Mouse (Mus musculus) E14TG2a.4 (cell line): ENCODE results near the gene Anapc5.

Source experiments
- H3K27me3 ChIP-seq: 2 replicates; pipeline ENCODE4 v1.6.1; 2014; ENCODE audit warnings: low read length, control low read depth; ENCODE audit not compliant: insufficient read depth
- H3K36me3 ChIP-seq: 2 replicates; pipeline ENCODE4 v1.6.1; 2014; ENCODE audit warnings: low read length, control low read depth; ENCODE audit not compliant: insufficient read depth
- H3K4me1 ChIP-seq: replicated peaks from 2 replicates; pipeline ENCODE4 v1.6.1; 2014; ENCODE audit warnings: low read depth, low read length, control low read depth
- H3K4me3 ChIP-seq: replicated peaks from 2 replicates; pipeline ENCODE4 v1.5.1; 2014; ENCODE audit warnings: mild to moderate bottlenecking, low read length
- H3K9me3 ChIP-seq: 2 replicates; pipeline ENCODE4 v1.6.1; 2014; ENCODE audit warnings: low read length, control low read depth
- CTCF ChIP-seq: conservative IDR thresholded peaks from 2 replicates; pipeline ENCODE4 v1.5.1; 2014; ENCODE audit warnings: low read length
- NANOG ChIP-seq: IDR thresholded peaks from 2 replicates; pipeline ENCODE4 v1.6.1; 2014; ENCODE audit warnings: borderline replicate concordance, low read length, mixed read lengths
- POU5F1 ChIP-seq: IDR thresholded peaks from 2 replicates; pipeline ENCODE4 v1.6.1; 2014; ENCODE audit warnings: low read length, borderline replicate concordance

The Anapc5 gene

DNA sequence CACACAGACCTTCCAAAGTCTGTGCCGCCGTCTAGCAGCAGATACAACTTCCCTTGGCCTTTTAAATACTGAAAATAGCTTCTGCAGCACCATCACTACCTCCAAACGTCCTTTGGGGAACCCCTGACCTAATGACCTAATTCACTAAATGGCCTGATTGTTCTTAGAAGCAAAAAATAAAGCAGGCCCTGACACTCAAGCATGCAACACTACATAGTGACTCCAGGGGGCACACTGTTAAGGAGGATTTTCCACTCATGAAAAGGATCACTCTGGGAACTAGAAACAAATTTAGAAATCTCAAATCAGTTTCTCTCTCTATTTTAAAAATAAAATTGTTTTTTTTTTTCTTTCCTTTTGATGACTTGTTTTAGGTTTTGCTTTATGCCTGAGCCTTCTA is 15.6 kb downstream of the Anapc5 start:
- H3K4me3 ChIP-seq = no peak overlapping the region
- no peaks in the 10 kb centered on the region for H3K9me3 ChIP-seq
- peak; percentile 61 for TF ChIP-seq CTCF
- TF ChIP-seq NANOG = no peak
- H3K27me3 ChIP-seq = no peaks in the 10 kb centered on the region
- peaks cover 99% of the 10 kb centered on the region for H3K36me3 ChIP-seq
- H3K4me1 ChIP-seq = peaks cover 19% of the 10 kb centered on the region

DNA sequence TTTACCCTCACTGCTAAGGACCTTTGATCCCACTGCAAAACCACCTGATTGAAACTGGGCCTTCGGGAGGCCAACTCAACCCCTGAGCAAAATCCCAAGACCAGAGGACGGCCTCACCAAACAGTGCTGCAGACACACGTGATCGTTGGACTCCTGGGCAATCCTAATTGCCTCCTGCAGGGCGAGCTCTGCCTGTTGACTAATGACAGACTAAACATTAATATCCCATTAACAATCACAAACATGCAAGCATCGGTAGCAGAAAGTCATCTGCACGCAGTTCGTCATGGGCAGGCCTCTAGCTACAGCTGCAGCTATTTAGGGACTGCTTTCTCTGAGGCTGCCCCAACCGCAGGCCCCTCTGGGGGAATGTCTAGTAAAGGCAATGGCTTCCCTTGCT is 18.4 kb downstream of the Anapc5 start:
- no peaks in the 10 kb centered on the region for H3K9me3 ChIP-seq
- H3K4me3 ChIP-seq = no peak overlapping the region
- no peak for TF ChIP-seq CTCF
- TF ChIP-seq NANOG = no peak
- no peak for TF ChIP-seq POU5F1
- H3K36me3 ChIP-seq = peaks cover 100% of the 10 kb centered on the region
- H3K4me1 ChIP-seq = peaks cover 44% of the 10 kb centered on the region
- H3K27me3 ChIP-seq = no peaks in the 10 kb centered on the region

DNA sequence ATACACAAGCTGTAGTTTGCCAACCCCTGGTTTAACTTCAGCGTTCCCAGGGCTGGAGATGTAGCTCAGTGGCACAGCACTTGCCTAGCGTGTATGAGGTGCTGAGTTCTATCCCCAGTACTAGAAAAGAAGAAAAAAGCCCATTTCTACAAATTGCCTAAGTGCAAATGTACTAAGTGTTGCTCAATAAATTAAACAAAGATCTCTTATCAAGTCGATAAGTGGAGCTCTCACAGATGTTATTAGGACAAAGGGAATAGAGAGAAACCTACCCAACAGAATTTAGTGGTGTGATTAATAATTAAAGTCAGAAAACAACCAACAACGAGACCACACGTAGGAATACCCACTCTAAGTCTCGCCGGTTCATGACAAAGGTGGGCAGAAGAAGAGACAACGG is 19.5 kb downstream of the Anapc5 start:
- Histone ChIP-seq H3K27me3 (no peaks in the 10 kb centered on the region), H3K4me3 (no peak overlapping the region), H3K4me1 (peaks cover 44% of the 10 kb centered on the region), H3K9me3 (no peaks in the 10 kb centered on the region), H3K36me3 (peaks cover 97% of the 10 kb centered on the region)
- no peak for TF ChIP-seq POU5F1
- TF ChIP-seq NANOG = no peak
- TF ChIP-seq CTCF = no peak

DNA sequence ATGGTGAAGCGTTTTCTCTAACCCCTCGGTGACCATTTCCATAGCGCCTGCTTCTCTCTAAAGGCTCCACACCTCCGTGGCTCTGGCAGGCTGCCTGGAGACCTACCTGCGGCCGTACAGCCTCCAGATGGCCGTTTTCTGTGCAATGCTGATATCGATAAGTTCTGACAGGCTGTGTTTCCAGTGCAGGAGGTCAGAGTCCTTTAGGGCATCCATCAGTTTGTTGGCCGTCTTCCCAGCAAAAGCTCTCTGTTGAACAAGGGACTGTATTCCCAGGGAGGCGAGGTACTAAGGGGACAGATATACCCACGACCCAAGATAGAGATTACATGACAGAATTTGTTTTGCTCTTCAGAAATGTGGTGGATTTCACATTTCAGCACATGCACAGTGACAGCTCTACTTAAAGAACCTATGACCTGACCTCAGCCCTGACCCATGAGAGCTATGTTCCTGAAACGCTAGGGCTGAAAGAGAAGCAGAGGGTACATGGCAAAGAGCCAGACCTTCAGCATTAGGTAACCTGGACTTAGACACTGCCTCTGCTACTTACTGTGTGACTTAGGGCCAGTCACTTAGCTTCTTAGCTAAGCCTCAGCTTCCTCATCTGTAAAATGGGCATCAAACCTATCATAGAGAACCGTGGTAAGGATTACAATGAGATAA is 20.7 kb downstream of the Anapc5 start:
- H3K9me3 ChIP-seq = no peaks in the 10 kb centered on the region
- H3K4me1 ChIP-seq = peaks cover 44% of the 10 kb centered on the region
- TF ChIP-seq POU5F1 (no peak), NANOG (no peak), CTCF (no peak)
- peaks cover 97% of the 10 kb centered on the region for H3K36me3 ChIP-seq
- no peak overlapping the region for H3K4me3 ChIP-seq
- no peaks in the 10 kb centered on the region for H3K27me3 ChIP-seq

DNA sequence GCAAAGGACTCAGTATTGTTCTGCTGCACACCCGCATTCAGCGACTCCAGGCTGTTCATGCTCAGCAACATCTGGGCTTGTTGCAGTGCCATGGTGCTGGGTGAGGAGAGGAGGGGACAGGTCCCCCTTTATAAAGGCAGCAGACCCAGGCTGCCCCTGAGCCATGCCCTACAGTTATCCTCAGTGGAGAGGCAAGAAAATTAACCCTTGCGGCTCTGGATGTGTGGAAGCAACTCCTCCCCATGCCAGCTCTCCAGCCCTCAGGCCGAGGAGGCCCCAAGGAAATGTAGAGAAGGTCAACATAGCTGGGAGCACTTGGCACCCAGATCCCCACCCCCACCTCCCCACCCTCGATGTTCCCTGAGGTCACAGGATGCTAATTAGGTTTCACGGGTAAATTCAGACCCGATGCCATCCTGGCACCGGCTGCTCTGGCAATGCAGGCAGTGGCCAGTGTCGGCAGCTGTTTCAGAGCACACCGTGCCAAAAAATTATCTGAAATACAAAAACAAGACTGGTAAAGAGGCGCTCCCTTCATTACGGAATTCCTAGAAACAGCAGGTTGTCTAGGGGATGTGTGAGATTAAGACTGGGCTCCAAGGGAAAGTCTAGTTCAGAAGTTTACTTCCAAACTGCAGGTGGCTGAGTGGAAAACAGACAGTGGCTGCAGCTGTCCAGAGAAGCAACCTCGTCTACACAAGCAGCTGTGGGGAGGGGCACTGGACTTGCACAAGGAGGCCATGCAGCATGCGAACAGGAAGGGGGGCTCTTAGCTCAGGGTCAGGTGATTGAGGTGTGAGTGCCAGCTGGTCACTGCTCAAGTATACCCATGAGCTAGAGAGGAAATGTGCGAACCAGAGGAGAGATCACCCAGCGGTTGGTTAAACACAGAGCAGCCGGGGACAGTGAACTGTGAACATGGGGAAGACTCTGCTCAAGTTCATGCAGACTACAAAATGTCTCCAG is 21.5 kb downstream of the Anapc5 start:
- Histone ChIP-seq H3K27me3 (no peaks in the 10 kb centered on the region), H3K9me3 (no peaks in the 10 kb centered on the region), H3K4me1 (peaks cover 44% of the 10 kb centered on the region), H3K4me3 (no peak overlapping the region), H3K36me3 (peaks cover 96% of the 10 kb centered on the region)
- no peak for TF ChIP-seq CTCF
- TF ChIP-seq NANOG = no peak
- TF ChIP-seq POU5F1 = no peak

DNA sequence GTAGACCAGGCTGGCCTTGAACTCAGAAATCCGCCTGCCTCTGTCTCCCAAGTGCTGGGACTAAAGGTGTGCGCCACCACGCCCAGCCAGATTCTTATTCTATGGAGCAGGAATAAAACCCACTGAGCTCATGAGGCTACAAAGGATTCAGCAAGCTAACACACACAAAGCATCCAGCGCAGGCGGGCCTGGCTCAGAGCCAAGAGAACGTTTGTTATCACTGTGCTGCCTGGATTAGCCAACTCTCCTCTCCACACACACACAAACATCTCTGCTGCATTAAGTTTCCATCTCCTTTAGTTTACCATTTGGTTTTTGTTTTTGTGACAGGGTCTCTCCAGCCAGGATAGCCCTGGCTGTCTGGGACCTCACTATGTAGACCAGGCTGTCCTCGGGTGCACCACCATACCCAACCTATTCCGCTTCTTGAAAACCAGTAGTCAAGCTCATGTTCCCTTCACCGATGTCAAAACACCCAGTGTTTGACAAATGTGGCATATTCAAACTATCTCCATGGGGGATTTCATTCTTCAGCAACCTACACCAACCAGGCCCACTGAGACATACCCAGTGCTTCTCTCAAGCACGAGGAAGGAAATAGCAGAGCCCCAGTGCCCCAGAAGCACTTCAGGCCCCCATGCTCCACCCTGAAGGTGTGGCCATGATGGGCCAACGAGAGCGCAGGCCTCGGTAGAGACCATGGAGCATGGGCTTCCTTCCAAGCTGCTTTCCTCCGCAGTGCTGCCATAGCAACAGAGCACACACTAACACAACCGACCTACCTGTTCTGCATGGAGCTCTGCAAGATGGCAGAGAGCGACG is 22.4 kb downstream of the Anapc5 start:
- Histone ChIP-seq H3K36me3 (peaks cover 96% of the 10 kb centered on the region), H3K4me1 (peaks cover 44% of the 10 kb centered on the region), H3K27me3 (no peaks in the 10 kb centered on the region), H3K4me3 (no peak overlapping the region), H3K9me3 (no peaks in the 10 kb centered on the region)
- no peak for TF ChIP-seq POU5F1
- no peak for TF ChIP-seq NANOG
- TF ChIP-seq CTCF = no peak

DNA sequence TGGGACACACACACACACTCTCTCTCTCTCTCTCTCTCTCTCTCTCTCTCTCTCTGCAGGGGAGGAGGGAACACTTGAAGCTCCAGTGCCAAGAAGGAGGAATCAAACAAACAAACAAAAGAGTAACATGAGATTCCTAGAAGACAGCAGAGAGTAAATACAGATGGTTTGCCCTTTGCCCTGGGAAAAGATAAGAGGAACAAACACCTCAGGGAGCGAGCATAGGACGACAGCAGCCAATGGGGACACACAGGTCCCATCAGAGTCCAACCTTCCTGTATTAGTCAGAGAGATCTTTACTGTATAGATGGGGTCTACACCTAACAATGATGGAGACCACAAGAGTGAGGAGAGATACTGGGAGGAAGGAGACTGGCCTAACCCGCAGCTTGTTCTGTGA is 23.3 kb downstream of the Anapc5 start:
- no peaks in the 10 kb centered on the region for H3K9me3 ChIP-seq
- H3K4me3 ChIP-seq = no peak overlapping the region
- H3K27me3 ChIP-seq = no peaks in the 10 kb centered on the region
- H3K4me1 ChIP-seq = peaks cover 44% of the 10 kb centered on the region
- peaks cover 96% of the 10 kb centered on the region for H3K36me3 ChIP-seq
- TF ChIP-seq NANOG (no peak), POU5F1 (no peak), CTCF (no peak)

DNA sequence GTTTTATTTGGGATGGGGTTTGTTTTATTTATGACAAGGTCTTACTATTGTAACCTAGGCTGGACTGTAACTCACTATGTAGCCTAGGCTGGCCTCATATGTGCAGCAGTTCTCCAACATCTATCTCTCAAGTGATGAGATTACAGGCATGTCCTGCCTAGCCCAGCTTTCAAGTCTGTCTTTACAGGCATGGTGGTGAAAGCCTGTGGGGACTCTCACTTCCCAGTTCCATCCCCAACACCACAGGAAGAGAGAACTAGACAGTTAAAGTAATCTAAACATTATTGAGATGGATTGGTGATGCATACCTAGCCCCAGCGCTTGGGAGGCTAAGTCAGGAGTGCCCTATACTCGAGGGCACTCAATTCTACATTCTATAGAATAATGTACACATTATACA is 32.4 kb downstream of the Anapc5 start:
- no peaks in the 10 kb centered on the region for H3K27me3 ChIP-seq

More for the DNA sequence above, 32.4 kb downstream of the Anapc5 start:
- Histone ChIP-seq H3K4me3 (no peak overlapping the region), H3K9me3 (no peaks in the 10 kb centered on the region), H3K4me1 (peaks cover 42% of the 10 kb centered on the region), H3K36me3 (peaks cover 82% of the 10 kb centered on the region)
- TF ChIP-seq POU5F1 (no peak), NANOG (no peak), CTCF (no peak)
